Mouse (Mus musculus): ENCODE data around the gene Gpr156. TPM values are rescaled to one million over a fixed set of nuclear protein-coding genes. Genes with fewer than 3 reads are reported as not detected.

Gene Gpr156
- total and polyA plus RNA-seq, 3 experiments = 0.08 to 0.09 TPM; not detected in 1

DNA sequence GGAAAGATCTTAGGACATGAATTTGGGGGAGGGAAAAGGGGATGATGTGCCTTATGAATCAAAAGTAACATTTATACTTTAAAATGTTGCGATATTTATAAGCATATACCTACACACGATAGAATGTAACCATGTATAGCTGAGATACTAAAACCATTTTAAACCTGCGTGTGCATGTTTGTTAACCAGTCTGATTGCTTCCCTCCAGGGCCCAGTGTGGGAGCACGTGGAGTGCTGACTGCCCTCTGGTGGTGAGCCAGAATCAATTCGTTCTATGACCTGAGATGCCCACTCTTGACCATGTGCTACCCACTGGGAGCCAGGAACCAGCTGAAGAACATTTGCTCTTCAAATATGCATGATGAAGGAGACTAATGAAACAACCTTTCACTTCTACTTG is 30.9 kb downstream of the Gpr156 start (continued):
- TF ChIP-seq ZNF384 (IDR thresholded peaks at IDR 0.05; ENCODE audit: low read depth, low read length) = peak; percentile 41; the same call in 1 of the 2 replicates
- peak; percentile 83 for TF ChIP-seq SIN3A (IDR thresholded peaks at IDR 0.05; ENCODE audit: low read length)
- peak; percentile 81 for TF ChIP-seq MAZ (IDR thresholded peaks at IDR 0.05; ENCODE audit: low read depth, low read length)
- peak; percentile 99 for TF ChIP-seq SMC3 (IDR thresholded peaks at IDR 0.05; ENCODE audit: low read depth, low read length)
- TF ChIP-seq CHD1 (IDR thresholded peaks at IDR 0.05; ENCODE audit: low read depth, low read length) = no peak
- peak; percentile 72; the same call in 1 of the 2 replicates for TF ChIP-seq E2F4 (IDR thresholded peaks at IDR 0.05; ENCODE audit: insufficient replicate concordance, low read depth, low read length)
- TF ChIP-seq CTCF (conservative IDR thresholded peaks at IDR 0.05 in 1 of 2, IDR thresholded peaks at IDR 0.05 in 1 of 2; ENCODE audit: low read depth in 2 of 2, low read length in 2 of 2) = peak; percentile 76 to 97; a peak in 3 of 4 replicates
- peak; percentile 38; the same call in 1 of the 2 replicates for TF ChIP-seq NRF1 (IDR thresholded peaks at IDR 0.05; ENCODE audit: low read depth, low read length)
- peak; percentile 100 for TF ChIP-seq MAX (IDR thresholded peaks at IDR 0.05; ENCODE audit: low read length)

DNA sequence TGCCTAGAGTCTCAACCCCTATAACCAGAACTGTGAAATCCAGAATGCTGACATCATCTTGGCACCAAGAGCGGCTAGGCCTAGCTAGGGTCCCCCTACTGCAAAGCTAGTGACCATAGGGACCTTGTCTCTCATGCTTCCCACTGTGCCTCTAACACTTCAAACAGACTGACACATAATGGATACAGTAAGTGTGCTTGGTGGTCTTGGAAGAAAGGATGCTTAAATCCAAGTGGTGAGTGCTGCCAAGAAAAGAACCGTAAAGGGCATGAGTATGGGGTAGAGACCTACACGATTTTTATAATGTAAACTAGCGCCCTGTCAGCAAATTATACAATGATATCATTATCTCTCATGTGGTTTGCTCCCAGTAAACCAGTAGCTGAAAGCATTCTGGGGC is 32.1 kb downstream of the Gpr156 start:
- no peaks in the 10 kb centered on the region for H3K9me3 ChIP-seq (replicated peaks; ENCODE audit: low read length)
- H3K36me3 ChIP-seq (replicated peaks in 1 of 2; ENCODE audit: control insufficient read depth in 1 of 2, insufficient read depth in 1 of 2, low read length in 1 of 2) = no peaks in the 10 kb centered on the region
- no peak for DNase-seq (ENCODE audit: extremely low read depth)
- in situ Hi-C loops (cut with MboI; ENCODE audit: low pct_ligation_motif_present, low pct_unique_long_range_greater_than_20kb, low sequenced_read_pairs) (loop anchor here (5.0 to 10.0 kb wide), 2 partner anchors 131 to 254 kb away; no protein-coding TSS in a partner anchor), dilution Hi-C loops (cut with MboI; ENCODE audit: extremely low pct_ligation_motif_present, extremely low pct_unique_long_range_greater_than_20kb, low sequenced_read_pairs) (no loop called here)
- H3K27ac ChIP-seq (ENCODE audit: insufficient read depth, low read depth) = no peak overlapping the region
- H3K4me3 ChIP-seq (replicated peaks in 1 of 3; ENCODE audit: low read depth in 2 of 3, low read length in 2 of 3, poor library complexity in 1 of 3) = no peak overlapping the region
- no peak overlapping the region for H3K4me2 ChIP-seq (ENCODE audit: insufficient read depth, low read depth, poor library complexity, severe bottlenecking)
- no peaks in the 10 kb centered on the region for H3K79me2 ChIP-seq (replicated peaks; ENCODE audit: control insufficient read depth, extremely low read depth, insufficient read depth, poor library complexity, severe bottlenecking)
- no peaks in the 10 kb centered on the region for H3K27me3 ChIP-seq (replicated peaks)
- TF ChIP-seq TCF12 (IDR thresholded peaks at IDR 0.05; ENCODE audit: low read depth, low read length) (no peak), RCOR1 (conservative IDR thresholded peaks at IDR 0.05; ENCODE audit: low read depth, low read length) (no peak), USF1 (IDR thresholded peaks at IDR 0.05; ENCODE audit: low read depth, low read length) (no peak), TBP (conservative IDR thresholded peaks at IDR 0.05; ENCODE audit: low read depth, low read length) (no peak), SMC3 (IDR thresholded peaks at IDR 0.05; ENCODE audit: low read depth, low read length) (no peak), CHD2 (IDR thresholded peaks at IDR 0.05; ENCODE audit: low read length) (no peak), KAT2A (IDR thresholded peaks at IDR 0.05; ENCODE audit: insufficient replicate concordance, low read length) (no peak)
- H3K4me1 ChIP-seq (ENCODE audit: control insufficient read depth in 1 of 2, insufficient read depth in 2 of 2) = peaks cover 0 to 5% of the 10 kb centered on the region in 2 experiments; a peak in 2 of 4 replicates
- H3K9ac ChIP-seq (ENCODE audit: insufficient read depth, low read depth) = no peak overlapping the region

DNA sequence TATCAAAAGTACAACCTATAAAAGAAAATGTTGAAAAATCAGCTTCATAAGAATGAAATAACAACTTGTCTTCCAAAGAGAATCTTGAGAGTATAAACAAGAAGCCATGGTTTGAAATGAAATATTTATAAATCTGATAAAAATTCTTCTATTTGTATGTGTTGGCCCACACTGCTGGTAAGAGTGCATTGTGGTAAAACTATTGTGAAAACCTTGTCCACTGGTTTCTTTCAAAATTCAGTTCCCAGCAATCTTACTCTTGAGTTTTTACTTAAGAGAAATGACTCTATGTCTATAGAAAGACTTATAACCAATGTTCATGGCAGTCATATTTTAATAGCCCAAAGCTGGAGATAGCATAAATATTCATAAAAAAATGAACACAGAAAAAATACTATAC is 34.9 kb downstream of the Gpr156 start:
- DNase-seq (ENCODE audit: extremely low read depth) = no peak
- in situ Hi-C loops (cut with MboI; ENCODE audit: low pct_ligation_motif_present, low pct_unique_long_range_greater_than_20kb, low sequenced_read_pairs) (no loop called here), dilution Hi-C loops (cut with MboI; ENCODE audit: extremely low pct_ligation_motif_present, extremely low pct_unique_long_range_greater_than_20kb, low sequenced_read_pairs) (no loop called here)
- no peak overlapping the region for H3K4me3 ChIP-seq (replicated peaks in 1 of 3; ENCODE audit: low read depth in 2 of 3, low read length in 2 of 3, poor library complexity in 1 of 3)
- no peak for TF ChIP-seq ETS1 (conservative IDR thresholded peaks at IDR 0.05; ENCODE audit: low read depth, low read length)
- no peak for TF ChIP-seq JUND (conservative IDR thresholded peaks at IDR 0.05; ENCODE audit: low read depth, low read length)
- TF ChIP-seq MAFK (IDR thresholded peaks at IDR 0.05; ENCODE audit: insufficient replicate concordance, low read length) = no peak
- no peak for TF ChIP-seq KAT2A (IDR thresholded peaks at IDR 0.05; ENCODE audit: insufficient replicate concordance, low read length)
- TF ChIP-seq NELFE (IDR thresholded peaks at IDR 0.05; ENCODE audit: low read depth, low read length) = no peak
- TF ChIP-seq ZKSCAN1 (IDR thresholded peaks at IDR 0.05; ENCODE audit: borderline replicate concordance, low read depth, low read length) = no peak
- no peaks in the 10 kb centered on the region for H3K79me2 ChIP-seq (replicated peaks; ENCODE audit: control insufficient read depth, extremely low read depth, insufficient read depth, poor library complexity, severe bottlenecking)
- H3K9ac ChIP-seq (ENCODE audit: insufficient read depth, low read depth) = no peak overlapping the region
- H3K9me3 ChIP-seq (replicated peaks; ENCODE audit: low read length) = no peaks in the 10 kb centered on the region
- H3K27me3 ChIP-seq (replicated peaks) = no peaks in the 10 kb centered on the region
- peaks cover 0 to 5% of the 10 kb centered on the region in 2 experiments; a peak in 2 of 4 replicates for H3K4me1 ChIP-seq (ENCODE audit: control insufficient read depth in 1 of 2, insufficient read depth in 2 of 2)
- no peak overlapping the region for H3K4me2 ChIP-seq (ENCODE audit: insufficient read depth, low read depth, poor library complexity, severe bottlenecking)
- H3K27ac ChIP-seq (ENCODE audit: insufficient read depth, low read depth) = no peak overlapping the region
- no peaks in the 10 kb centered on the region for H3K36me3 ChIP-seq (replicated peaks in 1 of 2; ENCODE audit: control insufficient read depth in 1 of 2, insufficient read depth in 1 of 2, low read length in 1 of 2)

Measured in CH12.LX (cell line).